Mouse (Mus musculus) bone marrow macrophage, adult 2 months (primary cell): ENCODE data around the gene Iqsec1.

ENCODE experiments used
- CTCF ChIP-seq: IDR thresholded peaks from 2 replicates; pipeline ENCODE4 v1.5.1; 2012; ENCODE audit warnings: low read depth, mild to moderate bottlenecking, low read length, moderate library complexity
- POLR2A ChIP-seq: IDR thresholded peaks from 2 replicates; pipeline ENCODE4 v1.6.1; 2012; ENCODE audit warnings: mild to moderate bottlenecking, low read depth, low read length, borderline replicate concordance

- TF ChIP-seq POLR2A: no peak
- TF ChIP-seq CTCF: no peak
Measured at GRCm38 (mm10) chr6:90729829-90730228, 258.7 kb downstream of the Iqsec1 start.
